Mouse (Mus musculus) heart, embryonic 16.5 days (tissue): Measurements from ENCODE around the gene Retn. TPM values are rescaled to one million over a fixed set of nuclear protein-coding genes. Genes with fewer than 3 reads are reported as not detected.

Source experiments
- ATAC-seq: fragments of 200-750 bp; cut with Nextera tagmentation; replicated peaks from 2 replicates; pipeline ENCODE4 v1.8.0; 2017; ENCODE audit warnings: moderate number of reproducible peaks; ENCODE audit not compliant: insufficient read depth, low FRiP score; ENCODE audit errors: extremely low read depth
- H3K27ac ChIP-seq: fragments of 300-500 bp; sonication (generic); 2 replicates; pipeline ENCODE4 v1.5.1; 2014; ENCODE audit warnings: mild to moderate bottlenecking, low read length, control low read depth, moderate library complexity
- H3K27me3 ChIP-seq: fragments of 300-500 bp; sonication (generic); 2 replicates; pipeline ENCODE4 v1.6.1; 2014; ENCODE audit warnings: low read length, mixed read lengths; ENCODE audit not compliant: control insufficient read depth, insufficient read depth
- H3K36me3 ChIP-seq: fragments of 300-500 bp; sonication (generic); 2 replicates; pipeline ENCODE4 v1.6.1; 2014; ENCODE audit not compliant: control insufficient read depth, insufficient read depth
- H3K4me1 ChIP-seq: fragments of 300-500 bp; sonication (generic); 2 replicates; pipeline ENCODE4 v1.6.1; 2014; ENCODE audit warnings: low read length, mixed read lengths; ENCODE audit not compliant: control insufficient read depth, insufficient read depth
- H3K4me2 ChIP-seq: fragments of 300-500 bp; sonication (generic); 2 replicates; pipeline ENCODE4 v1.6.1; 2014; ENCODE audit warnings: low read depth, mild to moderate bottlenecking, control low read depth, low read length
- H3K4me3 ChIP-seq: fragments of 300-500 bp; sonication (generic); 2 replicates; pipeline ENCODE4 v1.5.1; 2014; ENCODE audit warnings: mild to moderate bottlenecking, control low read depth, low read length
- H3K9ac ChIP-seq: fragments of 300-500 bp; sonication (generic); 2 replicates; pipeline ENCODE4 v1.6.1; 2014; ENCODE audit warnings: low read length, control low read depth
- H3K9me3 ChIP-seq: fragments of 300-500 bp; sonication (generic); replicated peaks from 2 replicates; pipeline ENCODE4 v1.6.1; 2016; ENCODE audit warnings: low read length; ENCODE audit not compliant: control insufficient read depth
- WGBS: fragments of 180-500 bp; shearing (Covaris S2); extraction: QIAGEN DNeasy Blood & Tissue Kit; methylation state at CpG from one replicate; pipeline ENCODE4 v1.1.7; 2014; 5-methylcytosine and 5-hydroxymethylcytosine counted together
- polyA plus RNA-seq: library from polyadenylated mRNA; unstranded; fragments of >200 nt; fragmentation: Nextera tagmentation; extraction: Ambion mirVana; gene quantifications from 2 replicates; pipeline ENCODE4 v1.2.1, GENCODE M21; 2015

Gene Retn
- polyA plus RNA-seq, 1 experiment from 2014 or later, result not detected

- Histone ChIP-seq H3K36me3 (no peaks in the 10 kb centered on the region), H3K4me3 (no peak overlapping the region), H3K4me2 (no peak overlapping the region), H3K4me1 (peaks cover 5% of the 10 kb centered on the region; the same call in 1 of the 2 replicates), H3K27ac (no peak overlapping the region), H3K9ac (no peak overlapping the region), H3K27me3 (no peaks in the 10 kb centered on the region), H3K9me3 (no peaks in the 10 kb centered on the region)
- WGBS, result 25% methylated on average over 5 of the region's 5 CpGs
- no peak for ATAC-seq
These were observed 27.6 kb upstream of the Retn start for GRCm38 (mm10) chr8:3628014-3628413.

- 3% methylated on average over 47 of the region's 47 CpGs for WGBS
These were observed 24.7 kb upstream of the Retn start, which contains the start of gene Stxbp2 for GRCm38 (mm10) chr8:3630647-3631477. Gene Stxbp2 (plus strand): TSS chr8:3630955.

GRCm38 (mm10) chr8:3631478-3631875 is 24.1 kb upstream of the Retn start:
- Histone ChIP-seq H3K27ac (no peak overlapping the region), H3K36me3 (no peaks in the 10 kb centered on the region), H3K9me3 (no peaks in the 10 kb centered on the region), H3K4me2 (peak overlapping the region; percentile 85), H3K4me3 (peak overlapping the region; percentile 54), H3K9ac (peak overlapping the region; percentile 69), H3K4me1 (peaks cover 5% of the 10 kb centered on the region; the same call in 1 of the 2 replicates), H3K27me3 (no peaks in the 10 kb centered on the region)
- peak; percentile 15; the same call in 1 of the 2 replicates for ATAC-seq
- WGBS, result 9% methylated on average over 8 of the region's 8 CpGs

More at GRCm38 (mm10) chr8:3630647-3631477, 24.7 kb upstream of the Retn start, which contains the start of gene Stxbp2:
- Histone ChIP-seq H3K4me2 (peak within 1 kb of the TSS; percentile 85), H3K27me3 (no peaks in the 10 kb centered on the region), H3K9ac (peak within 1 kb of the TSS; percentile 69), H3K9me3 (no peaks in the 10 kb centered on the region), H3K4me3 (peak within 1 kb of the TSS; percentile 54), H3K36me3 (no peaks in the 10 kb centered on the region), H3K4me1 (peaks cover 5% of the 10 kb centered on the region; the same call in 1 of the 2 replicates), H3K27ac (no peak within 1 kb of the TSS)
- peak; percentile 85 for ATAC-seq

GRCm38 (mm10) chr8:3645804-3646203 is 9.8 kb upstream of the Retn start:
- H3K27ac ChIP-seq, result no peak overlapping the region
- no peaks in the 10 kb centered on the region for H3K9me3 ChIP-seq
- H3K4me3 ChIP-seq, result no peak overlapping the region
- 25% methylated on average over 5 of the region's 5 CpGs for WGBS
- H3K9ac ChIP-seq, result no peak overlapping the region
- no peak overlapping the region for H3K4me2 ChIP-seq
- no peak for ATAC-seq
- no peaks in the 10 kb centered on the region for H3K36me3 ChIP-seq
- no peaks in the 10 kb centered on the region for H3K27me3 ChIP-seq
- H3K4me1 ChIP-seq, result no peaks in the 10 kb centered on the region

GRCm38 (mm10) chr8:3646824-3647531 is 8.6 kb upstream of the Retn start:
- H3K9me3 ChIP-seq, result no peaks in the 10 kb centered on the region
- no peak for ATAC-seq
- WGBS, result 78% methylated on average over 6 of the region's 6 CpGs

GRCm38 (mm10) chr8:3647561-3647960 is 8.0 kb upstream of the Retn start:
- Histone ChIP-seq H3K36me3 (no peaks in the 10 kb centered on the region), H3K4me2 (no peak overlapping the region), H3K4me3 (no peak overlapping the region), H3K9ac (no peak overlapping the region), H3K27ac (no peak overlapping the region), H3K9me3 (no peaks in the 10 kb centered on the region), H3K4me1 (no peaks in the 10 kb centered on the region), H3K27me3 (no peaks in the 10 kb centered on the region)
- 70% methylated on average over 4 of the region's 4 CpGs for WGBS
- ATAC-seq, result no peak

More at GRCm38 (mm10) chr8:3646824-3647531, 8.6 kb upstream of the Retn start:
- Histone ChIP-seq H3K9ac (no peak overlapping the region), H3K4me3 (no peak overlapping the region), H3K4me1 (no peaks in the 10 kb centered on the region), H3K36me3 (no peaks in the 10 kb centered on the region), H3K4me2 (no peak overlapping the region), H3K27me3 (no peaks in the 10 kb centered on the region), H3K27ac (no peak overlapping the region)

- no peaks in the 10 kb centered on the region for H3K9me3 ChIP-seq
- WGBS, result 49% methylated on average over 2 of the region's 2 CpGs
- no peak overlapping the region for H3K9ac ChIP-seq
- H3K27ac ChIP-seq, result no peak overlapping the region
- H3K27me3 ChIP-seq, result no peaks in the 10 kb centered on the region
- no peaks in the 10 kb centered on the region for H3K4me1 ChIP-seq
- H3K4me2 ChIP-seq, result no peak overlapping the region
- no peak overlapping the region for H3K4me3 ChIP-seq
- no peaks in the 10 kb centered on the region for H3K36me3 ChIP-seq
- ATAC-seq, result no peak
These were observed 7.3 kb upstream of the Retn start for GRCm38 (mm10) chr8:3648268-3648667.

GRCm38 (mm10) chr8:3648990-3649389 is 6.6 kb upstream of the Retn start:
- H3K4me2 ChIP-seq, result 0 out of 2 replicates have a peak overlapping the region, but pooled peaks have one; percentile 11
- H3K4me1 ChIP-seq, result no peaks in the 10 kb centered on the region
- no peak overlapping the region for H3K4me3 ChIP-seq
- no peaks in the 10 kb centered on the region for H3K36me3 ChIP-seq
- no peaks in the 10 kb centered on the region for H3K27me3 ChIP-seq
- WGBS, result 52% methylated on average over 1 of the region's 1 CpGs
- no peaks in the 10 kb centered on the region for H3K9me3 ChIP-seq
- H3K27ac ChIP-seq, result no peak overlapping the region
- no peak overlapping the region for H3K9ac ChIP-seq
- no peak for ATAC-seq

- no peak for ATAC-seq
- no peaks in the 10 kb centered on the region for H3K4me1 ChIP-seq
- no peaks in the 10 kb centered on the region for H3K36me3 ChIP-seq
- peaks cover 2% of the 10 kb centered on the region; the same call in 1 of the 2 replicates for H3K27me3 ChIP-seq
- H3K4me2 ChIP-seq, result no peak overlapping the region
- H3K9ac ChIP-seq, result no peak overlapping the region
- WGBS, result 62% methylated on average over 3 of the region's 3 CpGs
- no peaks in the 10 kb centered on the region for H3K9me3 ChIP-seq
- H3K4me3 ChIP-seq, result no peak overlapping the region
- H3K27ac ChIP-seq, result no peak overlapping the region
These were observed 2.7 kb upstream of the Retn start for GRCm38 (mm10) chr8:3652845-3653244.
